ENCODE assay signal across 8 mouse cellular contexts in genomic region chr4:155200861-155201390, GRCm38 (mm10). TPM values are rescaled to one million over a fixed set of nuclear protein-coding genes. Genes with fewer than 3 reads are reported as not detected.
A peak's percentile ranks its signal among the peaks of the same experiment; 100 is the strongest.
DNase-seq lines count a peak whose midpoint lies in the region; ATAC-seq lines count a peak whose summit lies in the region.

No protein-coding gene starts in this region.

- WGBS in heart, embryonic 14.5 days = 80% methylated on average over 3 of the region's 3 CpGs
- WGBS in embryonic facial prominence, embryonic 14.5 days = 76% methylated on average over 3 of the region's 3 CpGs

- H3K9me3 ChIP-seq in heart, embryonic 14.5 days (ENCODE audit: control insufficient read depth, low read length) = no peaks in the 10 kb centered on the region
- H3K9me3 ChIP-seq in embryonic facial prominence, embryonic 14.5 days (ENCODE audit: control insufficient read depth, low read length) = no peaks in the 10 kb centered on the region

- H3K27ac ChIP-seq in heart, embryonic 14.5 days (replicated peaks in 1 of 2; ENCODE audit: control insufficient read depth in 1 of 2, insufficient read depth in 1 of 2, low read depth in 2 of 2, low read length in 2 of 2) = peak overlapping the region; percentile 39 to 52
- 0 out of 2 replicates have a peak overlapping the region, but pooled peaks have one; percentile 35 for H3K27ac ChIP-seq in embryonic facial prominence, embryonic 14.5 days (replicated peaks; ENCODE audit: low read depth, low read length)

- H3K9ac ChIP-seq in heart, embryonic 14.5 days (ENCODE audit: low read length) = no peak overlapping the region
- H3K9ac ChIP-seq in embryonic facial prominence, embryonic 14.5 days (ENCODE audit: low read depth, low read length) = no peak overlapping the region

- H3K36me3 ChIP-seq in heart, embryonic 14.5 days (ENCODE audit: control insufficient read depth, insufficient read depth, low read length) = 0 out of 2 replicates have a peak, but pooled peaks cover 6% of the 10 kb centered on the region
- no peaks in the 10 kb centered on the region for H3K36me3 ChIP-seq in embryonic facial prominence, embryonic 14.5 days (ENCODE audit: control insufficient read depth, insufficient read depth, low read length)

- no peak for DNase-seq in heart, adult 8-10 months (ENCODE audit: low spot score)
- peak; percentile 95 for DNase-seq in CD4-positive helper T cell, adult 2 months (ENCODE audit: low read depth, low spot score)
- DNase-seq in embryonic facial prominence, embryonic 14.5 days (ENCODE audit: low spot score) = no peak
- DNase-seq in lung, postnatal 10 days = peak; percentile 53
- no peak for DNase-seq in adrenal gland, adult 2 months
- no peak for DNase-seq in cerebellum, postnatal 14 days

- peak overlapping the region; percentile 11; the same call in 1 of the 2 replicates for H3K4me2 ChIP-seq in heart, embryonic 14.5 days (ENCODE audit: low read length)
- no peak overlapping the region for H3K4me2 ChIP-seq in embryonic facial prominence, embryonic 14.5 days (ENCODE audit: low read depth, low read length)

- H3K27me3 ChIP-seq in heart, embryonic 14.5 days (ENCODE audit: control insufficient read depth, insufficient read depth, low read length) = no peaks in the 10 kb centered on the region
- H3K27me3 ChIP-seq in embryonic facial prominence, embryonic 14.5 days (replicated peaks; ENCODE audit: control insufficient read depth, insufficient read depth, low read length) = no peaks in the 10 kb centered on the region

- ATAC-seq in heart, embryonic 14.5 days (ENCODE audit: insufficient number of reproducible peaks, insufficient read depth, low FRiP score, low read depth) = no peak
- no peak for ATAC-seq in embryonic facial prominence, embryonic 14.5 days (ENCODE audit: low read depth)
- ATAC-seq in cerebellum, adult (ENCODE audit: insufficient number of reproducible peaks, low FRiP score, low TSS enrichment) = no peak

- H3K4me1 ChIP-seq in heart, embryonic 14.5 days (ENCODE audit: control insufficient read depth in 2 of 2, insufficient read depth in 2 of 2, low read length in 2 of 2) = peaks cover 53 to 90% of the 10 kb centered on the region in 2 experiments
- H3K4me1 ChIP-seq in embryonic facial prominence, embryonic 14.5 days (ENCODE audit: control insufficient read depth, insufficient read depth, low read length) = peaks cover 52% of the 10 kb centered on the region

- H3K4me3 ChIP-seq in heart, embryonic 14.5 days (ENCODE audit: control insufficient read depth in 1 of 2, insufficient read depth in 1 of 2, low read depth in 1 of 2, low read length in 2 of 2) = no peak overlapping the region
- no peak overlapping the region for H3K4me3 ChIP-seq in embryonic facial prominence, embryonic 14.5 days (ENCODE audit: low read depth, low read length)

RNA-seq across cellular contexts. Expression of gene Ski, which starts 21.5 kb away (rescaled TPM):
- polyA plus RNA-seq in heart, embryonic 14.5 days (2014; fragmentation: Nextera tagmentation; extraction: Ambion mirVana) = 16.2 TPM in 2 replicates
- total RNA-seq in heart, adult 8-10 months (2022) = 10 to 100 TPM; 44.5 to 53.3 (median 49.0) TPM
- 34.1 and 34.9 TPM in 2 replicates for polyA plus RNA-seq in embryonic facial prominence, embryonic 14.5 days (2014; fragmentation: Nextera tagmentation; extraction: Ambion mirVana)
- total RNA-seq in adrenal gland, adult 2 months (2021) = 10 to 100 TPM; 59.7 to 63.8 TPM
- 83.1 and 103 TPM in 2 replicates for polyA plus RNA-seq in adrenal gland, adult 2 months (2012; rRNA removed)

RNA-seq across cellular contexts. Expression of gene Faap20, which starts 48.7 kb away (rescaled TPM):
- 68.5 and 74.8 TPM in 2 replicates for polyA plus RNA-seq in heart, embryonic 14.5 days (2014; fragmentation: Nextera tagmentation; extraction: Ambion mirVana)
- total RNA-seq in heart, adult 8-10 months (2022) = 10 to 100 TPM; 12.4 to 17.8 (median 15.9) TPM
- polyA plus RNA-seq in embryonic facial prominence, embryonic 14.5 days (2014; fragmentation: Nextera tagmentation; extraction: Ambion mirVana) = 66.1 and 68.5 TPM in 2 replicates
- 10 to 100 TPM; 40.3 to 57.3 TPM for total RNA-seq in adrenal gland, adult 2 months (2021)
- polyA plus RNA-seq in adrenal gland, adult 2 months (2012; rRNA removed) = 106 and 127 TPM in 2 replicates

Comparison
In these comparisons a context has a peak if more than half of its experiments do, and no peak if none do; other contexts are left out.
1. DNase-seq: peak in CD4-positive helper T cell, adult 2 months (single experiment) and lung, postnatal 10 days (single experiment); none in heart, adult 8-10 months (single experiment), embryonic facial prominence, embryonic 14.5 days (single experiment), adrenal gland, adult 2 months (single experiment) and cerebellum, postnatal 14 days (0 of 2).